Mouse (Mus musculus) ES-Bruce4 (cell line): ENCODE results near the gene Ect2l. TPM values are rescaled to one million over a fixed set of nuclear protein-coding genes. Genes with fewer than 3 reads are reported as not detected.

Experiments used
- H3K27ac ChIP-seq: 2 replicates; pipeline ENCODE4 v1.5.1; 2012; ENCODE audit warnings: low read length, inconsistent platforms; ENCODE audit not compliant: insufficient read depth
- H3K27me3 ChIP-seq: 2 replicates; pipeline ENCODE4 v1.6.1; 2012; ENCODE audit warnings: mild to moderate bottlenecking, low read length, inconsistent platforms; ENCODE audit not compliant: control insufficient read depth, poor library complexity, insufficient read depth, severe bottlenecking
- H3K36me3 ChIP-seq: 2 replicates; pipeline ENCODE4 v1.6.1; 2012; ENCODE audit warnings: inconsistent platforms, mild to moderate bottlenecking, low read length, moderate library complexity; ENCODE audit not compliant: control insufficient read depth, poor library complexity, insufficient read depth, severe bottlenecking
- H3K4me1 ChIP-seq: one replicate; pipeline ENCODE4 v1.8.1; 2011; ENCODE audit warnings: low read length; ENCODE audit not compliant: control insufficient read depth, insufficient read depth
- H3K4me3 ChIP-seq: 2 replicates; pipeline ENCODE4 v1.5.1; 2011; ENCODE audit warnings: low read depth, mild to moderate bottlenecking, low read length
- H3K9ac ChIP-seq: 2 replicates; pipeline ENCODE4 v1.6.1; 2012; ENCODE audit warnings: low read depth, mild to moderate bottlenecking, inconsistent platforms; ENCODE audit not compliant: poor library complexity, severe bottlenecking
- H3K9me3 ChIP-seq: replicated peaks from 2 replicates; pipeline ENCODE4 v1.6.1; 2012; ENCODE audit warnings: mild to moderate bottlenecking, low read length, inconsistent platforms; ENCODE audit not compliant: control insufficient read depth, poor library complexity, insufficient read depth, severe bottlenecking
- CTCF ChIP-seq: IDR thresholded peaks from one replicate; pipeline ENCODE4 v1.8.1; 2011; ENCODE audit warnings: low read depth, low read length
- EP300 ChIP-seq: IDR thresholded peaks from 2 replicates; pipeline ENCODE4 v1.6.1; 2011; ENCODE audit warnings: low read depth, low read length; ENCODE audit not compliant: insufficient read depth
- POLR2A ChIP-seq: IDR thresholded peaks from one replicate; pipeline ENCODE4 v1.8.1; 2011; ENCODE audit warnings: low read length; ENCODE audit not compliant: insufficient read depth
- polyA plus RNA-seq: library from polyadenylated mRNA; stranded (reverse); fragments of >200 nt; gene quantifications from 2 replicates; pipeline ENCODE4 v1.2.4, GENCODE M21; 2011; ENCODE audit warnings: low read depth; ENCODE audit not compliant: missing spikeins, insufficient read depth, insufficient read length

Ect2l gene
- polyA plus RNA-seq, 1 experiment, result 0.52 TPM

- Histone ChIP-seq H3K9ac (peak overlapping the region; percentile 36; the same call in 1 of the 2 replicates), H3K27ac (no peak overlapping the region), H3K36me3 (no peaks in the 10 kb centered on the region), H3K27me3 (no peaks in the 10 kb centered on the region), H3K4me1 (peaks cover 8% of the 10 kb centered on the region), H3K4me3 (no peak overlapping the region), H3K9me3 (peaks cover 10% of the 10 kb centered on the region)
- TF ChIP-seq POLR2A (no peak), EP300 (no peak), CTCF (peak; percentile 36)
Observed at GRCm38 (mm10) chr10:18197206-18197979, 13.3 kb downstream of the Ect2l start.

GRCm38 (mm10) chr10:18194737-18195141 lies 16.0 kb downstream of the Ect2l start:
- H3K27ac ChIP-seq, result no peak overlapping the region
- H3K9ac ChIP-seq, result no peak overlapping the region
- peaks cover 6% of the 10 kb centered on the region for H3K9me3 ChIP-seq
- H3K27me3 ChIP-seq, result no peaks in the 10 kb centered on the region
- H3K36me3 ChIP-seq, result no peaks in the 10 kb centered on the region
- H3K4me1 ChIP-seq, result peaks cover 8% of the 10 kb centered on the region
- TF ChIP-seq EP300 (peak; percentile 73), CTCF (no peak)
- no peak overlapping the region for H3K4me3 ChIP-seq

GRCm38 (mm10) chr10:18194156-18194555 lies 16.5 kb downstream of the Ect2l start:
- H3K36me3 ChIP-seq, result no peaks in the 10 kb centered on the region
- H3K9ac ChIP-seq, result no peak overlapping the region
- H3K9me3 ChIP-seq, result peaks cover 6% of the 10 kb centered on the region
- H3K4me1 ChIP-seq, result peaks cover 8% of the 10 kb centered on the region
- no peak overlapping the region for H3K4me3 ChIP-seq
- H3K27me3 ChIP-seq, result no peaks in the 10 kb centered on the region
- H3K27ac ChIP-seq, result no peak overlapping the region
- TF ChIP-seq POLR2A (no peak), EP300 (no peak), CTCF (no peak)

GRCm38 (mm10) chr10:18193221-18193620 lies 17.5 kb downstream of the Ect2l start:
- Histone ChIP-seq H3K4me1 (peaks cover 8% of the 10 kb centered on the region), H3K36me3 (no peaks in the 10 kb centered on the region), H3K9ac (no peak overlapping the region), H3K27me3 (no peaks in the 10 kb centered on the region), H3K4me3 (no peak overlapping the region), H3K9me3 (no peaks in the 10 kb centered on the region), H3K27ac (no peak overlapping the region)
- TF ChIP-seq EP300 (no peak), CTCF (no peak), POLR2A (no peak)

- no peak overlapping the region for H3K4me3 ChIP-seq
- H3K27me3 ChIP-seq, result no peaks in the 10 kb centered on the region
- H3K27ac ChIP-seq, result no peak overlapping the region
- no peak for TF ChIP-seq EP300
- H3K36me3 ChIP-seq, result no peaks in the 10 kb centered on the region
- peaks cover 8% of the 10 kb centered on the region for H3K4me1 ChIP-seq
- no peaks in the 10 kb centered on the region for H3K9me3 ChIP-seq
- H3K9ac ChIP-seq, result no peak overlapping the region
Observed at GRCm38 (mm10) chr10:18191706-18192105, 19.0 kb downstream of the Ect2l start.

GRCm38 (mm10) chr10:18189498-18189897 lies 21.2 kb downstream of the Ect2l start:
- Histone ChIP-seq H3K27ac (no peak overlapping the region), H3K36me3 (no peaks in the 10 kb centered on the region), H3K4me3 (no peak overlapping the region), H3K27me3 (no peaks in the 10 kb centered on the region), H3K9me3 (no peaks in the 10 kb centered on the region), H3K4me1 (peaks cover 4% of the 10 kb centered on the region), H3K9ac (no peak overlapping the region)
- TF ChIP-seq POLR2A, result no peak
- TF ChIP-seq EP300, result no peak
- no peak for TF ChIP-seq CTCF
